Mouse (Mus musculus): ENCODE data around the gene Ints11.

DNA sequence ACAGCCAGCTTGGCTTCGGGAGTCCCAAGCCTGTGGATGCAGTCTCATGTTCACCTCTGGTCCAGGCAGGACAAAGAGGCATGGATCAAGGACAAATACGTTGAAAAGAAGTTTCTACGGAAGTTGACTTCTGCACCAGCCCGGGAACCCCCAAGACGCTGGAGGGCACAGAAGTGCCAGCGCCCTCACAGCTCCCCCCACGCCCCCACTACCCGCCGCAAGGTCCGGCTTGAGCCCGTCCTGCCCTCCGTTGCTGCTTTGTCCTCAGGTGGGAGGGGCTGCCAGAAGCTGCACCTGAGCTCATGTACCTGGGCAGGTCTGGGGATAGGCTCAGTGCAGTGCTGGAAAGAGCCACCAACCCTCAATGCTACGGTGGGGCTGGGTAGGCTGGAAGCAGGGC lies 33.9 kb downstream of the Ints11 start:
- TF ChIP-seq CTCF (IDR thresholded peaks at IDR 0.05; ENCODE audit: low read depth) (no peak), EP300 (IDR thresholded peaks at IDR 0.05; ENCODE audit: low read depth) (no peak)

Data from liver, embryonic 14.5 days (tissue).